Mouse (Mus musculus) liver, embryonic 14.5 days (tissue): ENCODE data around the gene Uvrag.

Source experiments
- CTCF ChIP-seq: IDR thresholded peaks from 2 replicates; pipeline ENCODE4 v1.5.1; 2016; ENCODE audit warnings: antibody characterized with exemption, low read depth, control low read depth
- EP300 ChIP-seq: IDR thresholded peaks from 2 replicates; pipeline ENCODE4 v1.6.1; 2016; ENCODE audit warnings: antibody characterized with exemption, low read depth

- TF ChIP-seq CTCF (no peak), EP300 (no peak)
Observed at GRCm38 (mm10) chr7:98911276-98911675, 229.7 kb downstream of the Uvrag start.
